Mouse (Mus musculus): ENCODE results near the gene Mvd.

DNA sequence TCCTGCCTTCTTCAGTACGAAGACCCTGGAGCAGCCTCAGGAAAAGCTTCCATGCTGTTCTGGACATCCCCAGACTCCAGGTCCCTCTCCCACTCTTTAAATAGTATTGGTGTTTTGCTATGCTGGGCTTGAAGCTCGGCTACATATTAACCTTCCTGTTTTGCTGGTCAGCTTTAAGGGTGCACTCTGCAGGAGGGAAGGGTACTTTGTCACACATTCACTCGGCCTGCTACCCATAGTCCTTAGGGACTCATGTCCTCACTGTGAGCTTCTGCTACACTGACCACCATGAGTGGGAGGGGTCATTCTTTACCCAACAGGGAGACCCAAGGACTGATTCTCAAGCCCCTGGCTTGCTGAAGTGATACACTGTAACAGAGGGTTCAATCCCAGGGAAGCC is 12.6 kb downstream of the Mvd start:
- TF ChIP-seq CTCF (IDR thresholded peaks at IDR 0.05; ENCODE audit: extremely low read depth, insufficient read depth, insufficient read length, insufficient replicate concordance): no peak
- TF ChIP-seq POLR2A (IDR thresholded peaks at IDR 0.05; ENCODE audit: low read depth, low read length): no peak

All from spleen, adult 2 months (tissue).